Mouse (Mus musculus) liver, postnatal 0 days (tissue): ENCODE measurements at regions not wholly inside any gene's neighbourhood (a gene's known extent, or its start where the extent isn't known, plus 50 kb on each side); places are given as distances from the start of the nearest gene placed in this dataset.

Source experiments
- ATAC-seq: fragments of 200-750 bp; cut with Nextera tagmentation; 2 replicates; pipeline ENCODE4 v1.8.0; 2017; ENCODE audit warnings: mild to moderate bottlenecking, moderate library complexity
- DNase-seq: peaks from one replicate; pipeline ENCODE4 v3.0.0-alpha.2; 2016
- H3K27ac ChIP-seq: fragments of 300-500 bp; sonication (generic); 2 replicates; pipeline ENCODE4 v1.5.1; 2014; ENCODE audit warnings: antibody characterized with exemption, moderate library complexity, mild to moderate bottlenecking, low read depth
- H3K27me3 ChIP-seq: fragments of 300-500 bp; sonication (generic); 2 replicates; pipeline ENCODE4 v1.6.1; 2014; ENCODE audit warnings: low read length, control low read depth, mixed read lengths; ENCODE audit not compliant: insufficient read depth
- H3K36me3 ChIP-seq: fragments of 300-500 bp; sonication (generic); replicated peaks from 2 replicates; pipeline ENCODE4 v1.6.1; 2014; ENCODE audit warnings: mild to moderate bottlenecking, control low read depth, low read length, moderate library complexity, mixed read lengths; ENCODE audit not compliant: insufficient read depth
- H3K4me1 ChIP-seq: fragments of 300-500 bp; sonication (generic); 2 replicates; pipeline ENCODE4 v1.6.1; 2014; ENCODE audit warnings: antibody characterized with exemption, mild to moderate bottlenecking, control low read depth; ENCODE audit not compliant: insufficient read depth
- H3K4me2 ChIP-seq: fragments of 300-500 bp; sonication (generic); 2 replicates; pipeline ENCODE4 v1.6.1; 2014; ENCODE audit warnings: low read depth, mild to moderate bottlenecking, low read length, moderate library complexity, mixed read lengths
- H3K4me3 ChIP-seq: fragments of 300-500 bp; sonication (generic); 2 replicates; pipeline ENCODE4 v1.5.1; 2014; ENCODE audit warnings: low read depth, low read length
- H3K9ac ChIP-seq: fragments of 300-500 bp; sonication (generic); replicated peaks from 2 replicates; pipeline ENCODE4 v1.6.1; 2014; ENCODE audit warnings: mild to moderate bottlenecking, moderate library complexity
- H3K9me3 ChIP-seq: fragments of 300-500 bp; sonication (generic); 2 replicates; pipeline ENCODE4 v1.6.1; 2016; ENCODE audit warnings: mild to moderate bottlenecking, control low read depth, low read length, mixed read lengths
- CTCF ChIP-seq: sonication (generic); IDR thresholded peaks from 2 replicates; pipeline ENCODE4 v1.5.1; 2016; ENCODE audit warnings: antibody characterized with exemption, low read depth
- EP300 ChIP-seq: IDR thresholded peaks from 2 replicates; pipeline ENCODE4 v1.6.1; 2016; ENCODE audit warnings: antibody characterized with exemption, low read depth, mild to moderate bottlenecking
- WGBS: fragments of 180-500 bp; shearing (Covaris S2); extraction: QIAGEN DNeasy Blood & Tissue Kit; methylation state at CpG from one replicate; pipeline ENCODE4 v1.1.7; 2014; ENCODE audit not compliant: insufficient replicate concordance; 5-methylcytosine and 5-hydroxymethylcytosine counted together

- no peak overlapping the region for H3K27ac ChIP-seq
- H3K9ac ChIP-seq: no peak overlapping the region
- H3K4me2 ChIP-seq: no peak overlapping the region
- TF ChIP-seq CTCF (no peak), EP300 (no peak)
- H3K36me3 ChIP-seq: no peaks in the 10 kb centered on the region
- WGBS: 58% methylated on average over 4 of the region's 4 CpGs
- no peak for DNase-seq
- H3K9me3 ChIP-seq: no peaks in the 10 kb centered on the region
- no peaks in the 10 kb centered on the region for H3K4me1 ChIP-seq
- ATAC-seq: no peak
- no peak overlapping the region for H3K4me3 ChIP-seq
- H3K27me3 ChIP-seq: no peaks in the 10 kb centered on the region
Observed at GRCm38 (mm10) chr3:21564847-21565485, 511.5 kb upstream of the Tbl1xr1 start.

GRCm38 (mm10) chr3:21569721-21570120, 506.7 kb upstream of the Tbl1xr1 start:
- no peak overlapping the region for H3K4me3 ChIP-seq
- ATAC-seq (no peak), DNase-seq (no peak)
- H3K9me3 ChIP-seq: no peaks in the 10 kb centered on the region
- WGBS: 60% methylated on average over 1 of the region's 1 CpGs
- H3K27ac ChIP-seq: no peak overlapping the region
- no peaks in the 10 kb centered on the region for H3K36me3 ChIP-seq
- H3K9ac ChIP-seq: no peak overlapping the region
- TF ChIP-seq CTCF (no peak), EP300 (no peak)
- no peaks in the 10 kb centered on the region for H3K4me1 ChIP-seq
- H3K4me2 ChIP-seq: no peak overlapping the region
- H3K27me3 ChIP-seq: no peaks in the 10 kb centered on the region

GRCm38 (mm10) chr3:21578635-21579034, 497.8 kb upstream of the Tbl1xr1 start:
- ATAC-seq (no peak), DNase-seq (no peak)
- no peak overlapping the region for H3K9ac ChIP-seq
- H3K4me1 ChIP-seq: no peaks in the 10 kb centered on the region
- no peaks in the 10 kb centered on the region for H3K36me3 ChIP-seq
- 68% methylated on average over 3 of the region's 3 CpGs for WGBS
- no peak overlapping the region for H3K4me3 ChIP-seq
- H3K9me3 ChIP-seq: no peaks in the 10 kb centered on the region
- TF ChIP-seq EP300 (no peak), CTCF (no peak)
- H3K4me2 ChIP-seq: no peak overlapping the region
- H3K27ac ChIP-seq: no peak overlapping the region
- no peaks in the 10 kb centered on the region for H3K27me3 ChIP-seq

- WGBS: 44% methylated on average over 1 of the region's 1 CpGs
- no peak for DNase-seq
- no peaks in the 10 kb centered on the region for H3K4me1 ChIP-seq
- H3K9me3 ChIP-seq: no peaks in the 10 kb centered on the region
- no peaks in the 10 kb centered on the region for H3K36me3 ChIP-seq
- no peak for ATAC-seq
- no peak overlapping the region for H3K4me2 ChIP-seq
- no peak overlapping the region for H3K4me3 ChIP-seq
- TF ChIP-seq EP300: no peak
- TF ChIP-seq CTCF: no peak
- no peaks in the 10 kb centered on the region for H3K27me3 ChIP-seq
- H3K27ac ChIP-seq: no peak overlapping the region
- no peak overlapping the region for H3K9ac ChIP-seq
Observed at GRCm38 (mm10) chr3:21582122-21582521, 494.3 kb upstream of the Tbl1xr1 start.

GRCm38 (mm10) chr3:21585767-21586166, 490.7 kb upstream of the Tbl1xr1 start:
- H3K27ac ChIP-seq: no peak overlapping the region
- TF ChIP-seq EP300 (no peak), CTCF (no peak)
- 71% methylated on average over 3 of the region's 3 CpGs for WGBS
- no peaks in the 10 kb centered on the region for H3K9me3 ChIP-seq
- no peak for ATAC-seq
- H3K27me3 ChIP-seq: no peaks in the 10 kb centered on the region
- DNase-seq: no peak
- H3K36me3 ChIP-seq: no peaks in the 10 kb centered on the region
- no peak overlapping the region for H3K4me2 ChIP-seq
- no peak overlapping the region for H3K4me3 ChIP-seq
- H3K9ac ChIP-seq: no peak overlapping the region
- no peaks in the 10 kb centered on the region for H3K4me1 ChIP-seq

GRCm38 (mm10) chr3:21606846-21607245, 469.6 kb upstream of the Tbl1xr1 start:
- no peaks in the 10 kb centered on the region for H3K9me3 ChIP-seq
- TF ChIP-seq CTCF (no peak), EP300 (no peak)
- no peaks in the 10 kb centered on the region for H3K36me3 ChIP-seq
- H3K4me3 ChIP-seq: no peak overlapping the region
- H3K27ac ChIP-seq: no peak overlapping the region
- no peaks in the 10 kb centered on the region for H3K4me1 ChIP-seq
- ATAC-seq: no peak
- no peak for DNase-seq
- WGBS: 90% methylated on average over 2 of the region's 2 CpGs
- no peak overlapping the region for H3K4me2 ChIP-seq
- H3K27me3 ChIP-seq: no peaks in the 10 kb centered on the region
- no peak overlapping the region for H3K9ac ChIP-seq

- H3K27me3 ChIP-seq: no peaks in the 10 kb centered on the region
- H3K36me3 ChIP-seq: no peaks in the 10 kb centered on the region
- no peak overlapping the region for H3K27ac ChIP-seq
- 68% methylated on average over 2 of the region's 2 CpGs for WGBS
- TF ChIP-seq CTCF (no peak), EP300 (no peak)
- H3K4me3 ChIP-seq: no peak overlapping the region
- ATAC-seq (no peak), DNase-seq (no peak)
- no peaks in the 10 kb centered on the region for H3K9me3 ChIP-seq
- H3K9ac ChIP-seq: no peak overlapping the region
- H3K4me2 ChIP-seq: no peak overlapping the region
- H3K4me1 ChIP-seq: no peaks in the 10 kb centered on the region
Observed at GRCm38 (mm10) chr3:21610231-21610630, 466.2 kb upstream of the Tbl1xr1 start.
